16 mouse cellular contexts compared by ENCODE assay signal in genomic region chr8:107473369-107473768, GRCm38 (mm10). TPM values are rescaled to one million over a fixed set of nuclear protein-coding genes. Genes with fewer than 3 reads are reported as not detected.
DNase-seq lines count a peak whose midpoint lies in the region; ATAC-seq and TF ChIP-seq lines count a peak whose summit lies in the region.
"Had no signal": no experiment of that assay in that cellular context is flagged by ENCODE, and none has a peak within 500 bp of the region (broad histone marks: within the 10 kb centered on the region; RNA-seq: fewer than 3 reads in every experiment).

No protein-coding gene starts in this region.

- H3K9ac ChIP-seq in liver, embryonic 11.5 days (ENCODE audit: low read depth, low read length): 0 out of 2 replicates have a peak overlapping the region, but pooled peaks have one; percentile 5
- no peak overlapping the region for H3K9ac ChIP-seq in liver, postnatal 0 days (replicated peaks)
- no peak overlapping the region for H3K9ac ChIP-seq in limb, embryonic 14.5 days (ENCODE audit: low read depth, low read length, severe bottlenecking)
- H3K9ac ChIP-seq in kidney, embryonic 16.5 days (replicated peaks; ENCODE audit: low read length): no peak overlapping the region
- H3K9ac ChIP-seq: forebrain, embryonic 12.5 days; midbrain, embryonic 13.5 days; neural tube, embryonic 13.5 days had no signal

- no peak overlapping the region for H3K27ac ChIP-seq in liver, embryonic 11.5 days (ENCODE audit: low read depth, low read length)
- H3K27ac ChIP-seq in liver, postnatal 0 days (ENCODE audit: low read depth): no peak overlapping the region
- peak overlapping the region; percentile 92 for H3K27ac ChIP-seq in limb, embryonic 14.5 days (replicated peaks; ENCODE audit: low read depth, low read length)
- no peak overlapping the region for H3K27ac ChIP-seq in kidney, embryonic 16.5 days (ENCODE audit: low read length)
- H3K27ac ChIP-seq: forebrain, embryonic 12.5 days; macrophage; midbrain, embryonic 13.5 days had no signal

- no peaks in the 10 kb centered on the region for H3K9me3 ChIP-seq in liver, embryonic 11.5 days (ENCODE audit: control insufficient read depth, low read length)
- no peaks in the 10 kb centered on the region for H3K9me3 ChIP-seq in liver, postnatal 0 days (ENCODE audit: low read length)
- no peaks in the 10 kb centered on the region for H3K9me3 ChIP-seq in limb, embryonic 14.5 days (ENCODE audit: control insufficient read depth, low read length)
- H3K9me3 ChIP-seq in kidney, embryonic 16.5 days (ENCODE audit: low read length): no peaks in the 10 kb centered on the region
- H3K9me3 ChIP-seq: forebrain, embryonic 12.5 days; midbrain, embryonic 13.5 days; neural tube, embryonic 13.5 days had no signal

- TF ChIP-seq POLR2A in limb, embryonic 14.5 days (IDR thresholded peaks at IDR 0.05; ENCODE audit: borderline replicate concordance, extremely low read depth, insufficient read depth, insufficient read length): no peak
- no peak for TF ChIP-seq POLR2A in lung, adult 2 months (IDR thresholded peaks at IDR 0.05; ENCODE audit: borderline replicate concordance, extremely low read depth, low read depth, low read length)

- no peak for TF ChIP-seq EP300 in liver, postnatal 0 days (IDR thresholded peaks at IDR 0.05; ENCODE audit: low read depth)

- no peaks in the 10 kb centered on the region for H3K27me3 ChIP-seq in liver, embryonic 11.5 days (replicated peaks; ENCODE audit: control insufficient read depth, insufficient read depth, low read length)
- H3K27me3 ChIP-seq in liver, postnatal 0 days (ENCODE audit: insufficient read depth, low read length): no peaks in the 10 kb centered on the region
- no peaks in the 10 kb centered on the region for H3K27me3 ChIP-seq in limb, embryonic 14.5 days (ENCODE audit: control insufficient read depth, insufficient read depth, low read length)
- no peaks in the 10 kb centered on the region for H3K27me3 ChIP-seq in kidney, embryonic 16.5 days (ENCODE audit: insufficient read depth, low read length)
- H3K27me3 ChIP-seq: forebrain, embryonic 12.5 days; midbrain, embryonic 13.5 days; neural tube, embryonic 13.5 days had no signal

- H3K4me2 ChIP-seq in liver, embryonic 11.5 days: no peak overlapping the region
- H3K4me2 ChIP-seq in liver, postnatal 0 days (ENCODE audit: low read depth, low read length): no peak overlapping the region
- no peak overlapping the region for H3K4me2 ChIP-seq in limb, embryonic 14.5 days (replicated peaks; ENCODE audit: low read depth, low read length, severe bottlenecking)
- no peak overlapping the region for H3K4me2 ChIP-seq in kidney, embryonic 16.5 days (replicated peaks; ENCODE audit: low read depth, low read length)
- H3K4me2 ChIP-seq: forebrain, embryonic 12.5 days; midbrain, embryonic 13.5 days; neural tube, embryonic 13.5 days had no signal

- no peaks in the 10 kb centered on the region for H3K36me3 ChIP-seq in liver, embryonic 11.5 days (ENCODE audit: control insufficient read depth, insufficient read depth, low read length)
- H3K36me3 ChIP-seq in liver, postnatal 0 days (replicated peaks; ENCODE audit: insufficient read depth, low read length): peaks cover 29% of the 10 kb centered on the region
- peaks cover 3% of the 10 kb centered on the region; the same call in 1 of the 2 replicates for H3K36me3 ChIP-seq in limb, embryonic 14.5 days (ENCODE audit: control insufficient read depth, insufficient read depth, low read length)
- no peaks in the 10 kb centered on the region for H3K36me3 ChIP-seq in kidney, embryonic 16.5 days (ENCODE audit: insufficient read depth, low read length)

- DNase-seq in liver, embryonic 11.5 days (ENCODE audit: low spot score): no peak
- DNase-seq in liver, postnatal 0 days: no peak
- no peak for DNase-seq in limb, embryonic 14.5 days (ENCODE audit: low spot score)
- DNase-seq in lung, adult 2 months: no peak
- DNase-seq: adrenal gland, adult 2 months; cerebellum, adult 9-10 months; heart, adult 11 months; kidney, adult 2 months; kidney, postnatal 14 days had no signal

- H3K4me3 ChIP-seq in liver, embryonic 11.5 days (ENCODE audit: low read depth, low read length): no peak overlapping the region
- no peak overlapping the region for H3K4me3 ChIP-seq in liver, postnatal 0 days (ENCODE audit: low read depth, low read length)
- no peak overlapping the region for H3K4me3 ChIP-seq in limb, embryonic 14.5 days (replicated peaks; ENCODE audit: low read length)
- H3K4me3 ChIP-seq in lung, adult 2 months (replicated peaks; ENCODE audit: extremely low read depth, low read depth, low read length): no peak overlapping the region
- no peak overlapping the region for H3K4me3 ChIP-seq in kidney, embryonic 16.5 days (ENCODE audit: low read length)
- H3K4me3 ChIP-seq: forebrain, embryonic 12.5 days; midbrain, embryonic 13.5 days; neural tube, embryonic 13.5 days had no signal

- ATAC-seq in liver, embryonic 11.5 days (replicated peaks; ENCODE audit: low FRiP score): no peak
- ATAC-seq in liver, postnatal 0 days: no peak
- 0 out of 2 replicates have a peak, but pooled peaks have one; percentile 54 for ATAC-seq in erythroblast, adult 5-6 weeks (replicated peaks; ENCODE audit: low FRiP score, poor library complexity, severe bottlenecking)
- no peak for ATAC-seq in limb, embryonic 14.5 days (ENCODE audit: low FRiP score, low read depth)
- ATAC-seq in cerebellum, adult (ENCODE audit: insufficient number of reproducible peaks, low FRiP score, low TSS enrichment): no peak
- ATAC-seq in kidney, embryonic 16.5 days (ENCODE audit: low FRiP score, low TSS enrichment): no peak
- ATAC-seq: midbrain, embryonic 13.5 days had no signal

- 63% methylated on average over 4 of the region's 4 CpGs for WGBS in liver, embryonic 11.5 days
- 70% methylated on average over 4 of the region's 4 CpGs for WGBS in liver, postnatal 0 days (ENCODE audit: insufficient replicate concordance)
- WGBS in limb, embryonic 14.5 days: 89% methylated on average over 4 of the region's 4 CpGs
- 94% methylated on average over 4 of the region's 4 CpGs for WGBS in lung, adult 2 months
- WGBS in kidney, embryonic 16.5 days: 87% methylated on average over 4 of the region's 4 CpGs

- H3K4me1 ChIP-seq in liver, embryonic 11.5 days (replicated peaks; ENCODE audit: control insufficient read depth, insufficient read depth, low read length): no peaks in the 10 kb centered on the region; the same call in none of the 2 replicates
- H3K4me1 ChIP-seq in liver, postnatal 0 days (ENCODE audit: insufficient read depth): peaks cover 6% of the 10 kb centered on the region; the same call in 1 of the 2 replicates
- peaks cover 33% of the 10 kb centered on the region for H3K4me1 ChIP-seq in limb, embryonic 14.5 days (ENCODE audit: control insufficient read depth, insufficient read depth, low read length)
- no peaks in the 10 kb centered on the region for H3K4me1 ChIP-seq in lung, adult 2 months (ENCODE audit: control insufficient read depth, insufficient read depth, low read length)
- H3K4me1 ChIP-seq in kidney, embryonic 16.5 days (ENCODE audit: insufficient read depth, low read length): no peaks in the 10 kb centered on the region
- H3K4me1 ChIP-seq: forebrain, embryonic 12.5 days; midbrain, embryonic 13.5 days had no signal

- no peak for TF ChIP-seq CTCF in liver, postnatal 0 days (IDR thresholded peaks at IDR 0.05; ENCODE audit: low read depth)
- TF ChIP-seq CTCF in lung, adult 2 months (IDR thresholded peaks at IDR 0.05; ENCODE audit: insufficient read depth, low read length): no peak

RNA-seq across cellular contexts. Expression of gene Wwp2, which starts 37.2 kb away (rescaled TPM):
- 37.6 and 40.2 TPM in 2 replicates for polyA plus RNA-seq in liver, embryonic 11.5 days (2014; fragmentation: Nextera tagmentation; extraction: Ambion mirVana)
- polyA plus RNA-seq in liver, postnatal 0 days (2015; fragmentation: Nextera tagmentation; extraction: Ambion mirVana): 26.2 and 29.1 TPM in 2 replicates
- total RNA-seq in erythroblast, adult 5-6 weeks (2015; ENCODE audit: low replicate concordance): 114 and 130 TPM in 2 replicates
- 192 and 196 TPM in 2 replicates for total RNA-seq in erythroblast, adult 5-6 weeks (2017; ENCODE audit: low replicate concordance)
- 315 and 409 TPM in 2 replicates for polyA plus RNA-seq in limb, embryonic 14.5 days (2012; rRNA removed)
- 153 and 200 TPM in 2 replicates for polyA plus RNA-seq in limb, embryonic 14.5 days (2014; fragmentation: Nextera tagmentation; extraction: Ambion mirVana)
- polyA plus RNA-seq in lung, adult 2 months (2012; rRNA removed): 41.0 and 62.7 TPM in 2 replicates
- polyA plus RNA-seq in kidney, embryonic 16.5 days (2015; fragmentation: Nextera tagmentation; extraction: Ambion mirVana): 44.8 and 50.0 TPM in 2 replicates

RNA-seq across cellular contexts. Expression of gene Nob1, which starts 48.5 kb away (rescaled TPM):
- polyA plus RNA-seq in liver, embryonic 11.5 days (2014; fragmentation: Nextera tagmentation; extraction: Ambion mirVana): 92.9 and 93.3 TPM in 2 replicates
- polyA plus RNA-seq in liver, postnatal 0 days (2015; fragmentation: Nextera tagmentation; extraction: Ambion mirVana): 17.0 and 18.4 TPM in 2 replicates
- total RNA-seq in erythroblast, adult 5-6 weeks (2015; ENCODE audit: low replicate concordance): 6.5 and 8.2 TPM in 2 replicates
- total RNA-seq in erythroblast, adult 5-6 weeks (2017; ENCODE audit: low replicate concordance): 2.0 and 6.4 TPM in 2 replicates
- polyA plus RNA-seq in limb, embryonic 14.5 days (2012; rRNA removed): 92.5 and 99.8 TPM in 2 replicates
- polyA plus RNA-seq in limb, embryonic 14.5 days (2014; fragmentation: Nextera tagmentation; extraction: Ambion mirVana): 51.8 and 57.2 TPM in 2 replicates
- polyA plus RNA-seq in lung, adult 2 months (2012; rRNA removed): 18.5 and 21.3 TPM in 2 replicates
- polyA plus RNA-seq in kidney, embryonic 16.5 days (2015; fragmentation: Nextera tagmentation; extraction: Ambion mirVana): 88.5 and 88.7 TPM in 2 replicates
